Mouse (Mus musculus) liver, embryonic 11.5 days (tissue): ENCODE results near the gene Pgp. TPM values are rescaled to one million over a fixed set of nuclear protein-coding genes. Genes with fewer than 3 reads are reported as not detected.
A peak's percentile ranks its signal among the peaks of the same experiment; 100 is the strongest.

Source experiments
- ATAC-seq: fragments of 200-750 bp; cut with Nextera tagmentation; replicated peaks from 2 replicates; pipeline ENCODE4 v1.8.0; 2017; ENCODE audit warnings: moderate number of reproducible peaks, mild to moderate bottlenecking, moderate TSS enrichment, moderate library complexity; ENCODE audit not compliant: low FRiP score
- DNase-seq: peaks from one replicate; pipeline ENCODE4 v3.0.0-alpha.2; 2017; ENCODE audit warnings: low spot score
- H3K27ac ChIP-seq: fragments of 300-500 bp; sonication (generic); 2 replicates; pipeline ENCODE4 v1.5.1; 2014; ENCODE audit warnings: mild to moderate bottlenecking, low read depth, low read length, control low read depth
- H3K27me3 ChIP-seq: fragments of 300-500 bp; sonication (generic); replicated peaks from 2 replicates; pipeline ENCODE4 v1.6.1; 2014; ENCODE audit warnings: low read length, mixed read lengths; ENCODE audit not compliant: control insufficient read depth, insufficient read depth
- H3K36me3 ChIP-seq: fragments of 300-500 bp; sonication (generic); 2 replicates; pipeline ENCODE4 v1.6.1; 2014; ENCODE audit warnings: mild to moderate bottlenecking, low read length, moderate library complexity, mixed read lengths; ENCODE audit not compliant: control insufficient read depth, insufficient read depth
- H3K4me1 ChIP-seq: fragments of 300-500 bp; sonication (generic); replicated peaks from 2 replicates; pipeline ENCODE4 v1.6.1; 2014; ENCODE audit warnings: low read length, mixed read lengths; ENCODE audit not compliant: control insufficient read depth, insufficient read depth
- H3K4me2 ChIP-seq: fragments of 300-500 bp; sonication (generic); 2 replicates; pipeline ENCODE4 v1.6.1; 2014; ENCODE audit warnings: mild to moderate bottlenecking, control low read depth, moderate library complexity
- H3K4me3 ChIP-seq: fragments of 300-500 bp; sonication (generic); 2 replicates; pipeline ENCODE4 v1.5.1; 2014; ENCODE audit warnings: low read depth, low read length, control low read depth
- H3K9ac ChIP-seq: fragments of 300-500 bp; sonication (generic); 2 replicates; pipeline ENCODE4 v1.6.1; 2014; ENCODE audit warnings: low read depth, low read length, control low read depth
- H3K9me3 ChIP-seq: fragments of 300-500 bp; sonication (generic); 2 replicates; pipeline ENCODE4 v1.6.1; 2016; ENCODE audit warnings: low read length, inconsistent platforms, mixed read lengths; ENCODE audit not compliant: control insufficient read depth
- WGBS: fragments of 180-500 bp; shearing (Covaris S2); extraction: QIAGEN DNeasy Blood & Tissue Kit; methylation state at CpG from one replicate; pipeline ENCODE4 v1.1.7; 2014; 5-methylcytosine and 5-hydroxymethylcytosine counted together
- polyA plus RNA-seq: library from polyadenylated mRNA; unstranded; fragments of >200 nt; fragmentation: Nextera tagmentation; extraction: Ambion mirVana; gene quantifications from 2 replicates; pipeline ENCODE4 v1.2.1, GENCODE M21; 2014

Pgp gene
- polyA plus RNA-seq, 1 experiment from 2014 or later, result 119 TPM

GRCm38 (mm10) chr17:24502208-24502607, 32.0 kb downstream of the Pgp start:
- 38% methylated on average over 11 of the region's 11 CpGs for whole genome bisulfite sequencing
- H3K4me3 ChIP-seq, result no peak overlapping the region
- no peaks in the 10 kb centered on the region for H3K27me3 ChIP-seq
- H3K4me2 ChIP-seq, result no peak overlapping the region
- peaks cover 7% of the 10 kb centered on the region for H3K4me1 ChIP-seq
- ATAC-seq (no peak), DNase-seq (no peak)
- no peaks in the 10 kb centered on the region for H3K36me3 ChIP-seq
- no peak overlapping the region; the same call in 1 of the 2 replicates for H3K9ac ChIP-seq
- H3K27ac ChIP-seq, result no peak overlapping the region
- no peaks in the 10 kb centered on the region for H3K9me3 ChIP-seq

DNA sequence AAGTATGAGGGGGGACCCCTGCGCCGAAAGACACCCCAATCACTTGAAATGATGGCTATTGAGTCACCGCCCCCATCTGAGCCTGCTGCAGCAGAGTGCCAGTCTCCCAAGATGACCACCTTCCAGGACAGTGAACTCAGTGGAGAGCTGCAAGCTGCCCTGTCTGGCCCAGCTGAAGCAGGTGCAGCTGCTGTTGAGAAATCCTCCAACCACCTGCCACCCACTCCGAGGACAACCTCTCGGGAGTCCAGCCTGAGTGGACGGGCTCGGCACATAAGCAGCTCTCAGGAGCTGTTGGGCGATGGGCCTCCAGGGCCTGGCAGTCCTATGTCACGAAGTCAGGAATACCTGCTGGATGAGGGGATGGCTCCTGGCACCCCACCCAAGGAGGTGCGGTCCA, 33.9 kb downstream of the Pgp start:
- 93% methylated on average over 10 of the region's 10 CpGs for WGBS
- H3K36me3 ChIP-seq, result peaks cover 1% of the 10 kb centered on the region
- no peak for DNase-seq
- no peak overlapping the region for H3K27ac ChIP-seq
- H3K9ac ChIP-seq, result no peak overlapping the region
- no peak for ATAC-seq
- no peak overlapping the region for H3K4me2 ChIP-seq
- H3K4me1 ChIP-seq, result peaks cover 10% of the 10 kb centered on the region
- H3K9me3 ChIP-seq, result no peaks in the 10 kb centered on the region
- no peak overlapping the region for H3K4me3 ChIP-seq
- H3K27me3 ChIP-seq, result no peaks in the 10 kb centered on the region

- WGBS, result 90% methylated on average over 30 of the region's 30 CpGs
- Histone ChIP-seq H3K4me2 (no peak overlapping the region), H3K9me3 (no peaks in the 10 kb centered on the region), H3K9ac (no peak overlapping the region), H3K36me3 (peaks cover 14% of the 10 kb centered on the region), H3K4me1 (peaks cover 10% of the 10 kb centered on the region), H3K27ac (no peak overlapping the region), H3K4me3 (no peak overlapping the region), H3K27me3 (no peaks in the 10 kb centered on the region)
- ATAC-seq, result no peak
- no peak for DNase-seq
These were observed 35.2 kb downstream of the Pgp start for GRCm38 (mm10) chr17:24505286-24505955.

DNA sequence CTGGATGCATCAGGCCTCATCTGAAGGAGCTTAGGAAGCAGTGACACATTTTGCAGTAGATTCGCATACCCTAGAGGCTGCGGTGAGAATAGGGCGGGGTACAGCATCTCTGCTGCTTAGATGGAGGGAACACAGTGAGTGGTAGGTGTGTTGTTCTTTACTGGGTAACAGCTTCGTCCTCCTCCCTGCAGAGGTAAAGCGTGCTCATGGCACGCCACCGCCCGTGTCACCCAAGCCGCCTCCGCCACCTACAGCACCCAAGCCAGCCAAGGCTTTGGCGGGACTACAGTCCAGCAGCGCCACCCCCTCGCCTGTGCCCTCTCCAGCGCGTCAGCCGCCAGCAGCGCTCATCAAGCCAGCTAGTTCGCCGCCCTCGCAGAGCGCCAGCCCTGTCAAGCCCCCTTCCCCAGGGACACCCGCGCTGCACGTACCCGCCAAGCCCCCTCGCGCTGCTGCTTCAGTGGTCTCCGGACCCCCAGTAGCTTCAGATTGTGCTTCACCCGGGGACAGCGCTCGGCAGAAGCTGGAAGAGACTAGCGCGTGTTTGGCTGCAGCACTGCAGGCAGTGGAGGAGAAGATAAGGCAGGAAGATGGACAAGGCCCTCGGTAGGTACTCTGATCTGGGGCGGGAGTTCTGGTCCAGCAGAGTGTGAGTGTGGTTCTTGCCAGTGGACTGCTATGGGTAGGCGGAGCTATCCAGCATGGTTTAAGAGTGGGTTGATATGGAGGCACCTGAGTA, 36.3 kb downstream of the Pgp start:
- Histone ChIP-seq H3K9ac (peak overlapping the region; percentile 17; the same call in 1 of the 2 replicates), H3K27me3 (no peaks in the 10 kb centered on the region), H3K4me2 (peak overlapping the region; percentile 56), H3K4me1 (peaks cover 10% of the 10 kb centered on the region), H3K4me3 (peak overlapping the region; percentile 30), H3K36me3 (peaks cover 20% of the 10 kb centered on the region), H3K9me3 (no peaks in the 10 kb centered on the region), H3K27ac (no peak overlapping the region)
- ATAC-seq (peak; percentile 23; the same call in 1 of the 2 replicates), DNase-seq (peak; percentile 47)
- WGBS, result 31% methylated on average over 36 of the region's 36 CpGs

DNA sequence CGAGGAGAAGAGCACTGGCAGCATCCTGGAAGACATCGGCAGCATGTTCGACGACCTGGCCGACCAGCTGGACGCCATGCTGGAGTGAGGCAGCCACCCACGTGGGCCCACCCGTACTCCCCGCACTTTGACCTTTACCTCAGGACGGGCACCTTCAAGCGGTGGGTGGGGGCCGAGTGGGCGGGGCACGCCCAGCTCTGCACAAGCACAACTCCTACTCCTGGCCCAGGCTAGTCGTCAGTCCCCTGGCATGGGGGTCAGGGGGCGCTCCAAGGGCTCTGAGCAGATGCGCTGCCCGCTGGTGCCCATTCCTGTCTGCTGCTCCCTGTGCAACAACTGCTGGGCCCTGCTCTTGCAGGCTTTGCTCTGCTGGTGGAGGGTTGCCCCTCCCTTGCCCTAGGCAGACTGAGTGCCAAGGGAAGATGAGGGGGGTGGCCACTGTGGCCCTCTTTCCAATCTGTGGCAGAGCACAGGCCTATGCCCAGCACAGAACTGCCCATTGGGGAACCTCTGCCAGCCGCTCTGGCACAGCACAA, 37.0 kb downstream of the Pgp start:
- DNase-seq (no peak), ATAC-seq (peak; percentile 29; the same call in 1 of the 2 replicates)
- H3K9me3 ChIP-seq, result no peaks in the 10 kb centered on the region
- H3K36me3 ChIP-seq, result peaks cover 27% of the 10 kb centered on the region
- H3K4me3 ChIP-seq, result peak overlapping the region; percentile 30; the same call in 1 of the 2 replicates
- no peaks in the 10 kb centered on the region for H3K27me3 ChIP-seq
- H3K9ac ChIP-seq, result no peak overlapping the region
- 52% methylated on average over 17 of the region's 19 CpGs for WGBS
- H3K27ac ChIP-seq, result no peak overlapping the region
- peak overlapping the region; percentile 56 for H3K4me2 ChIP-seq
- peaks cover 10% of the 10 kb centered on the region for H3K4me1 ChIP-seq

- Histone ChIP-seq H3K36me3 (peaks cover 27% of the 10 kb centered on the region), H3K27ac (no peak overlapping the region), H3K27me3 (no peaks in the 10 kb centered on the region), H3K4me1 (peaks cover 10% of the 10 kb centered on the region), H3K9ac (no peak overlapping the region), H3K4me2 (no peak overlapping the region), H3K4me3 (no peak overlapping the region), H3K9me3 (no peaks in the 10 kb centered on the region)
- ATAC-seq (no peak), DNase-seq (no peak)
- WGBS, result 75% methylated on average over 12 of the region's 12 CpGs
These were observed 37.7 kb downstream of the Pgp start for GRCm38 (mm10) chr17:24507806-24508460.

- H3K9me3 ChIP-seq, result no peaks in the 10 kb centered on the region
These were observed 43.4 kb downstream of the Pgp start for GRCm38 (mm10) chr17:24513609-24514008.

GRCm38 (mm10) chr17:24514270-24515257, 44.4 kb downstream of the Pgp start:
- no peak overlapping the region for H3K27ac ChIP-seq

More at GRCm38 (mm10) chr17:24513609-24514008, 43.4 kb downstream of the Pgp start:
- no peak overlapping the region for H3K4me2 ChIP-seq
- DNase-seq, result no peak
- H3K36me3 ChIP-seq, result peaks cover 43% of the 10 kb centered on the region
- no peak overlapping the region for H3K27ac ChIP-seq
- no peaks in the 10 kb centered on the region for H3K27me3 ChIP-seq
- WGBS, result 65% methylated on average over 5 of the region's 5 CpGs
- H3K4me1 ChIP-seq, result no peaks in the 10 kb centered on the region
- H3K9ac ChIP-seq, result no peak overlapping the region
- H3K4me3 ChIP-seq, result no peak overlapping the region
- peak; percentile 59 for ATAC-seq

More at GRCm38 (mm10) chr17:24514270-24515257, 44.4 kb downstream of the Pgp start:
- peaks cover 39% of the 10 kb centered on the region for H3K36me3 ChIP-seq
- H3K9me3 ChIP-seq, result no peaks in the 10 kb centered on the region
- 85% methylated on average over 24 of the region's 24 CpGs for WGBS
- ATAC-seq (peak; percentile 53), DNase-seq (no peak)
- H3K4me3 ChIP-seq, result no peak overlapping the region
- no peaks in the 10 kb centered on the region for H3K27me3 ChIP-seq
- H3K9ac ChIP-seq, result no peak overlapping the region
- H3K4me2 ChIP-seq, result no peak overlapping the region
- no peaks in the 10 kb centered on the region for H3K4me1 ChIP-seq
